10 mouse cellular contexts compared by ENCODE assay signal in genomic region chr14:7568382-7568781, GRCm38 (mm10). TPM values are rescaled to one million over a fixed set of nuclear protein-coding genes. Genes with fewer than 3 reads are reported as not detected.
DNase-seq lines count a peak whose midpoint lies in the region; ATAC-seq and TF ChIP-seq lines count a peak whose summit lies in the region.
"Not testable (repeated sequence)": the region's sequence is repeated elsewhere in the genome, so short reads cannot be mapped to it uniquely, and the experiment has no call there.
"Had no signal": no experiment of that assay in that cellular context is flagged by ENCODE, and none has a peak within 500 bp of the region (broad histone marks: within the 10 kb centered on the region; RNA-seq: fewer than 3 reads in every experiment).

TSS of gene Gm3558 (minus strand) at chr14:7568566.

- peak within 1 kb of the TSS; percentile 59 for H3K4me2 ChIP-seq in heart, embryonic 11.5 days
- peak within 1 kb of the TSS; percentile 55 for H3K4me2 ChIP-seq in hindbrain, embryonic 16.5 days (ENCODE audit: low read length)
- peak within 1 kb of the TSS; percentile 53 for H3K4me2 ChIP-seq in liver, embryonic 12.5 days
- peak within 1 kb of the TSS; percentile 39 for H3K4me2 ChIP-seq in midbrain, postnatal 0 days (ENCODE audit: low read depth, low read length, poor library complexity, severe bottlenecking)
- H3K4me2 ChIP-seq in stomach, postnatal 0 days (replicated peaks; ENCODE audit: low read depth): peak within 1 kb of the TSS; percentile 47

- TF ChIP-seq POLR2A in embryonic fibroblast, embryonic 13.5 days (IDR thresholded peaks at IDR 0.05; ENCODE audit: low read depth, low read length): not testable (repeated sequence)

- H3K27me3 ChIP-seq in heart, embryonic 11.5 days (ENCODE audit: control insufficient read depth, insufficient read depth, low read length); hindbrain, embryonic 16.5 days (replicated peaks; ENCODE audit: control insufficient read depth, insufficient read depth, low read length); liver, embryonic 12.5 days (replicated peaks); midbrain, postnatal 0 days (ENCODE audit: insufficient read depth, low read length); stomach, postnatal 0 days (ENCODE audit: control insufficient read depth, insufficient read depth, low read length): not testable (repeated sequence)

- not testable (repeated sequence) for ATAC-seq in heart, embryonic 11.5 days (replicated peaks; ENCODE audit: insufficient number of reproducible peaks, low FRiP score, low TSS enrichment); hindbrain, embryonic 16.5 days; liver, embryonic 12.5 days; midbrain, postnatal 0 days (ENCODE audit: low FRiP score); stomach, postnatal 0 days (ENCODE audit: low FRiP score, low TSS enrichment)

- peak within 1 kb of the TSS; percentile 48 for H3K4me3 ChIP-seq in embryonic fibroblast, embryonic 13.5 days (ENCODE audit: insufficient read depth, low read length)
- H3K4me3 ChIP-seq in heart, embryonic 11.5 days (ENCODE audit: low read depth, low read length): peak within 1 kb of the TSS; percentile 42
- peak within 1 kb of the TSS; percentile 46 for H3K4me3 ChIP-seq in hindbrain, embryonic 16.5 days (ENCODE audit: low read length)
- H3K4me3 ChIP-seq in liver, embryonic 12.5 days: not testable (repeated sequence)
- H3K4me3 ChIP-seq in midbrain, postnatal 0 days (ENCODE audit: low read depth, low read length): peak within 1 kb of the TSS; percentile 40
- H3K4me3 ChIP-seq in stomach, postnatal 0 days (ENCODE audit: low read depth, low read length): peak within 1 kb of the TSS; percentile 19; the same call in 1 of the 2 replicates

- DNase-seq in cerebellum, adult 11-12 months: peak; percentile 11
- not testable (repeated sequence) for DNase-seq in layer of hippocampus, adult 8-10 months (ENCODE audit: low spot score in 2 of 2); midbrain, postnatal 0 days (ENCODE audit: low spot score); stomach, postnatal 0 days (ENCODE audit: low spot score)

- TF ChIP-seq CTCF in embryonic fibroblast, embryonic 13.5 days (IDR thresholded peaks at IDR 0.05; ENCODE audit: borderline replicate concordance, insufficient read depth, low read length); midbrain, postnatal 0 days (IDR thresholded peaks at IDR 0.05); stomach, postnatal 0 days (IDR thresholded peaks at IDR 0.05; ENCODE audit: low read depth): not testable (repeated sequence)

- not testable (repeated sequence) for H3K9me3 ChIP-seq in heart, embryonic 11.5 days (replicated peaks; ENCODE audit: control insufficient read depth, low read length); hindbrain, embryonic 16.5 days (ENCODE audit: control insufficient read depth, low read length); liver, embryonic 12.5 days (replicated peaks); midbrain, postnatal 0 days (ENCODE audit: low read length); stomach, postnatal 0 days (ENCODE audit: control insufficient read depth, low read length)

- not testable (repeated sequence) for H3K27ac ChIP-seq in embryonic fibroblast, embryonic 13.5 days (ENCODE audit: insufficient read depth, low read length); heart, embryonic 11.5 days (ENCODE audit: low read depth, low read length); hindbrain, embryonic 16.5 days (ENCODE audit: low read depth, low read length); liver, embryonic 12.5 days; midbrain, postnatal 0 days (ENCODE audit: low read depth, low read length); stomach, postnatal 0 days (replicated peaks)

- H3K4me1 ChIP-seq in embryonic fibroblast, embryonic 13.5 days (ENCODE audit: control insufficient read depth, insufficient read depth, low read length); heart, embryonic 11.5 days (ENCODE audit: control insufficient read depth, insufficient read depth, low read length); hindbrain, embryonic 16.5 days (ENCODE audit: control insufficient read depth, insufficient read depth, low read depth, low read length); liver, embryonic 12.5 days; midbrain, postnatal 0 days (ENCODE audit: insufficient read depth, low read length); stomach, postnatal 0 days (replicated peaks; ENCODE audit: control insufficient read depth, insufficient read depth): not testable (repeated sequence)

- H3K36me3 ChIP-seq in heart, embryonic 11.5 days (ENCODE audit: control insufficient read depth, insufficient read depth, low read length); hindbrain, embryonic 16.5 days (ENCODE audit: control insufficient read depth, insufficient read depth, low read length); liver, embryonic 12.5 days; midbrain, postnatal 0 days (ENCODE audit: insufficient read depth, low read length); stomach, postnatal 0 days (ENCODE audit: control insufficient read depth, insufficient read depth, low read length): not testable (repeated sequence)

- TF ChIP-seq EP300 in stomach, postnatal 0 days (optimal IDR thresholded peaks at IDR 0.05): not testable (repeated sequence)

- H3K9ac ChIP-seq in heart, embryonic 11.5 days (ENCODE audit: low read depth, low read length); liver, embryonic 12.5 days; midbrain, postnatal 0 days (replicated peaks; ENCODE audit: low read length, poor library complexity, severe bottlenecking); stomach, postnatal 0 days (ENCODE audit: low read length): not testable (repeated sequence)
- H3K9ac ChIP-seq in hindbrain, embryonic 16.5 days (ENCODE audit: low read depth, low read length): peak within 1 kb of the TSS; percentile 55

- WGBS in heart, embryonic 11.5 days (ENCODE audit: insufficient replicate concordance): no CpG with 5 or more reads among the region's 34 CpGs
- no CpG with 5 or more reads among the region's 34 CpGs for WGBS in hindbrain, embryonic 16.5 days
- no CpG with 5 or more reads among the region's 34 CpGs for WGBS in liver, embryonic 12.5 days (ENCODE audit: insufficient replicate concordance)
- 0% methylated on average over 1 of the region's 34 CpGs for WGBS in midbrain, postnatal 0 days
- 17% methylated on average over 1 of the region's 34 CpGs for WGBS in stomach, postnatal 0 days

RNA-seq across cellular contexts. Expression of gene Gm3558, which starts in this region (rescaled TPM):
- polyA plus RNA-seq in embryonic fibroblast, embryonic 13.5 days (2011; ENCODE audit: insufficient read length, low read depth, missing spikeins): not detected in 2 replicates
- polyA plus RNA-seq in heart, embryonic 11.5 days (2014; fragmentation: Nextera tagmentation; extraction: Ambion mirVana): 1.2 TPM in 1 of 2 replicates, not detected in the other
- polyA plus RNA-seq in hindbrain, embryonic 16.5 days (2015; fragmentation: Nextera tagmentation; extraction: Ambion mirVana): 6.1 and 6.7 TPM in 2 replicates
- 10 to 100 TPM; 10.0 to 13.2 (median 10.2) TPM for total RNA-seq in layer of hippocampus, adult 8-10 months (2022)
- 0.11 TPM in 1 of 2 replicates, not detected in the other for polyA plus RNA-seq in liver, embryonic 12.5 days (2016; fragmentation: Nextera tagmentation; extraction: Ambion mirVana)
- total RNA-seq in midbrain, postnatal 0 days (2014; rRNA removed): 2.9 and 4.1 TPM in 2 replicates
- 6.1 and 7.5 TPM in 2 replicates for polyA plus RNA-seq in midbrain, postnatal 0 days (2015; fragmentation: Nextera tagmentation; extraction: Ambion mirVana)
- polyA plus RNA-seq in stomach, postnatal 0 days (2015; fragmentation: Nextera tagmentation; extraction: Ambion mirVana): 0.10 and 0.19 TPM in 2 replicates
- total RNA-seq: common myeloid progenitor, adult 5-6 weeks had no signal
- polyA plus RNA-seq: macrophage had no signal
